Mouse (Mus musculus) intestine, embryonic 15.5 days (tissue): Measurements from ENCODE around the gene Rnf19b. TPM values are rescaled to one million over a fixed set of nuclear protein-coding genes. Genes with fewer than 3 reads are reported as not detected.

Experiments used
- ATAC-seq: fragments of 200-750 bp; cut with Nextera tagmentation; 2 replicates; pipeline ENCODE4 v1.8.0; 2017; ENCODE audit warnings: moderate TSS enrichment, moderate library complexity
- H3K27ac ChIP-seq: fragments of 300-500 bp; sonication (generic); 2 replicates; pipeline ENCODE4 v1.5.1; 2015; ENCODE audit warnings: mild to moderate bottlenecking, inconsistent platforms
- H3K27me3 ChIP-seq: fragments of 300-500 bp; sonication (generic); replicated peaks from 2 replicates; pipeline ENCODE4 v1.6.1; 2015; ENCODE audit warnings: inconsistent platforms
- H3K36me3 ChIP-seq: fragments of 300-500 bp; sonication (generic); 2 replicates; pipeline ENCODE4 v1.6.1; 2015; ENCODE audit warnings: inconsistent platforms
- H3K4me1 ChIP-seq: fragments of 300-500 bp; sonication (generic); replicated peaks from 2 replicates; pipeline ENCODE4 v1.6.1; 2015; ENCODE audit warnings: inconsistent platforms
- H3K4me2 ChIP-seq: fragments of 300-500 bp; sonication (generic); replicated peaks from 2 replicates; pipeline ENCODE4 v1.6.1; 2015; ENCODE audit warnings: mild to moderate bottlenecking, inconsistent platforms
- H3K4me3 ChIP-seq: fragments of 300-500 bp; sonication (generic); replicated peaks from 2 replicates; pipeline ENCODE4 v1.5.1; 2015; ENCODE audit warnings: inconsistent platforms
- H3K9ac ChIP-seq: fragments of 300-500 bp; sonication (generic); 2 replicates; pipeline ENCODE4 v1.6.1; 2015; ENCODE audit warnings: inconsistent platforms
- H3K9me3 ChIP-seq: fragments of 300-500 bp; sonication (generic); 2 replicates; pipeline ENCODE4 v1.6.1; 2016; ENCODE audit warnings: inconsistent platforms
- WGBS: fragments of 180-500 bp; shearing (Covaris S2); methylation state at CpG from one replicate; pipeline ENCODE4 v1.1.7; 2015; 5-methylcytosine and 5-hydroxymethylcytosine counted together
- polyA plus RNA-seq: library from polyadenylated mRNA; unstranded; fragments of >200 nt; fragmentation: Nextera tagmentation; extraction: Ambion mirVana; gene quantifications from 2 replicates; pipeline ENCODE4 v1.2.1, GENCODE M21; 2015

Rnf19b gene
- polyA plus RNA-seq, 1 experiment from 2014 or later, result 7.0 TPM

DNA sequence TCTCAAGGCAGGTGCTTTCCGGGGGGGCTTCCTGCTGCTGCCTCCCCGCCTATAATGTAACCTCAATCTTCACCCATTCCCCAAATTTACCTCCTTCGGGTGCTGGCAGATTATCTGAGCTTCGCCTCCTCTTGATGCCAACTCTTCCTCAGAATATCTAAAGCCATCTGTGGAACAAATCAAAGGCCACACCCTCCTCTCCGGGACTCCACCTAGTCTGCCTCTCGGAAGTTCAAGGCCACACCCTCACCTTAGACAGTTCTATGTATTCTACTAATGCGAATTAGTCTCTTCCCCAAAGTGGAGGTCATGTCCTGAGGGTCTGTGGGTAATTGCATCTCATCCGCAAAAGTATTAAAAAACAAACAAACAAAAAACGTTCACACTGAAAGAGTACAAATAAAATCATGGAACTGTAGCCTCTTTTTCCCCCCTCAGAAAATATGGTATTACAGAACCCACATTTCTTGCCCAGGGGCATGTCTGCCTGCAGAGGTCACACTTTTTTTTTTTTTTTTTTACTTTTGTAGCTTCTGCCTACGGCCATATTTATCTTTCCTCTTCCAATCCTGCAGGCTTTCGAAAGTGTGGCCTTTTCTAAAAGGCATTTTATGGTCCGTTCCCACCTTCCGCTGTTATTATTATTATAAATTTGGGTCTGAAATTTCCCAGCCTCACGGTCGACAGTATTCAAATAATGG lies 10.2 kb upstream of the Rnf19b start:
- 0 out of 2 replicates have a peak overlapping the region, but pooled peaks have one; percentile 39 for H3K9ac ChIP-seq
- peak overlapping the region; percentile 99 for H3K4me2 ChIP-seq
- H3K4me3 ChIP-seq, result peak overlapping the region; percentile 54
- H3K36me3 ChIP-seq, result no peaks in the 10 kb centered on the region
- 19% methylated on average over 15 of the region's 15 CpGs for WGBS
- 0 out of 2 replicates have a peak, but pooled peaks cover 10% of the 10 kb centered on the region for H3K4me1 ChIP-seq
- peaks cover 6% of the 10 kb centered on the region; the same call in 1 of the 2 replicates for H3K27me3 ChIP-seq
- no peak overlapping the region for H3K27ac ChIP-seq
- no peaks in the 10 kb centered on the region for H3K9me3 ChIP-seq
- no peak for ATAC-seq

DNA sequence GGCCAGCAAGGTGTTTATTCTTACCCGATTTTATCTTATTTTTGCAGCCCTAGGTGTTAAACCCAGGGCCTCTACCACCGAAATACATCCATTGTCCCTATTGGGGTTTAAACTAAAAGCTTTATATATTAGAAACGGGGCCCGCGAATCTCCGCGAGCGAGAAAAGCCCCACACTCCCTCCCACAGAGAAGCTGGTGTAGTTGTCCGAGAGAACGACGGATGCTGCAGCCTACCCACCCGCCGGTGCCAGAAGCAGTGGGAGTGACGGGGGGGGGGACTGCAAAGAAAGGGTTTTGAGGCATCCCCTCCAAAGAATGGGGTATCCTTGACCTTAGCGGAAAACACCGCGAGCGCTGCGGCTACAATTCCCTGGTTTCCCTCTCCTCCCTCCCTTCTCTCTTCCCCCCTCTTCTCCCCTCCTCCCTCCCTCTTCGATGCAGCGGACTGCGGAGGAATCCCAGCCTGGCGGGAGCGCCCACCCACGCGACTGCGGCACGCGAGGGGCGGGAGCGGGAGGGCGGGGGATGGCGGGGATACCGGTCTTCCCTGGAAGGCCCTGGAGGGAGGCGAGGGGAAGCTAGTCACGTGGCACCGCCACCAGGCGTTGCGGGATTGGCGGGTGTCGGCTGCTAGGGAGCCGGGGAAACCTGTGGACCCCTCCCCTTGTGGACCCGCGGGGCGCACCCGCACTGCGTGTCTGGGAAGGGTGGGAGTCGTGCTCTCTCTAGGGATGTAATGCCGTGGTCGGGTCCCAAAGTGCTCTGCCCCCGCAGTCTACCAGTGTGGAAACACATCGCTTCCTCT lies 9.4 kb upstream of the Rnf19b start:
- Histone ChIP-seq H3K9ac (peak overlapping the region; percentile 39), H3K4me2 (peak overlapping the region; percentile 99), H3K9me3 (no peaks in the 10 kb centered on the region), H3K4me3 (peak overlapping the region; percentile 54), H3K4me1 (0 out of 2 replicates have a peak, but pooled peaks cover 10% of the 10 kb centered on the region), H3K27me3 (peaks cover 6% of the 10 kb centered on the region; the same call in 1 of the 2 replicates), H3K36me3 (no peaks in the 10 kb centered on the region), H3K27ac (peak overlapping the region; percentile 52)
- under 1% methylated on average over 47 of the region's 52 CpGs for WGBS
- ATAC-seq, result peak; percentile 89

DNA sequence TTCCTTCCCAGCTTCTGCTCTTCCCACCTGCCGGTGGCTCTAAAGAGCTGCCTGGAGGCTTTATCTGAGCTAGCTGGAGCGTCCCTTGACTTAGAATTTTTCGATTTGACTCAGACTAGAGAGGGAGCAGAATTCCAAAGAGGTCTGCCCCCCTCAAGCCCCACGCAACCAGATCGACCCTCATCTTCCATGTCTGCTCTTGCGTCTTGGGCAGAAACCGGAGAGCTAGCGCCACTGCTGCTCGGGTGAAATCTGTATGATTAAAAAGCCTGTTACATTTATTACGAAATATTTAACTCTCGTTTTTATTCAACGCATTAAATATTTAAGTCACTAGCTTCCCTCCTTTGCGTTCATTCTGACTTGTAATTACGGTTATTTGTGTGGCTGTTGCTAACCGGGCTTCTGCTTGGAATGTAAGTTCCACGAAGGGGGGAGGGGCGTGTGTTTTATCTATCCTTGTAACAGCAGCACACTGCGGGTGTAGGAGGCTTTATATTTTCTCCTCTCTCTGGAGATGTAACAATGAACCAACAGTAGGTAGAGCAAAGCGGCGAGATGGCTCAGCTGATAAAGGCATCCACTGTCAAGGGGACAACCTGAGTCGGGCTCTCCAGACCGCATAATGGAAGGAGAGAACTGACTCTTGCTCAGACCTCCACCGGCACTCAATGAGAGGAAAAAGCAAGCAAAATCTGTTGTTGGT lies 8.6 kb upstream of the Rnf19b start:
- Histone ChIP-seq H3K4me3 (peak overlapping the region; percentile 54), H3K27ac (peak overlapping the region; percentile 52), H3K36me3 (no peaks in the 10 kb centered on the region), H3K27me3 (peaks cover 6% of the 10 kb centered on the region; the same call in 1 of the 2 replicates), H3K9ac (peak overlapping the region; percentile 39), H3K9me3 (no peaks in the 10 kb centered on the region), H3K4me1 (0 out of 2 replicates have a peak, but pooled peaks cover 10% of the 10 kb centered on the region), H3K4me2 (peak overlapping the region; percentile 99)
- WGBS, result 3% methylated on average over 23 of the region's 23 CpGs
- no peak for ATAC-seq

DNA sequence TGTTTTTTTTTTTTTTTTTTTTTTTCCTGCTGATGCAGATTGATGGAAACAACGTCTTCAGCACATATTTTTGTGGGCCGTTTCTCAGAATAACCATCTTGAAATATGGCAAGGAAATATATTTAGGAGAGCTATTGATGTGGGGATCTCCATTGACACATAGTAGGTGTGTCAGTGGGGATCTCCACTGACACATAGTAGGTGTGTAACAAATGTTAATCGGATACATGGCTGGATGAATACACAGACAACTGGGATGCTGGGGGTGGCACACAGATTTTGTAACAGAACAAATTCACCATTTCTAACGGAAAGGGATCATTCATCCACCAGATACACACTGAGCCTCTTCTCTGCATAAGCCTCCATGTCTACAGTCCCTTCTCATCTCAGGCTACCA lies 7.7 kb upstream of the Rnf19b start:
- H3K4me2 ChIP-seq, result no peak overlapping the region
- 66% methylated on average over 4 of the region's 4 CpGs for WGBS
- no peak overlapping the region for H3K4me3 ChIP-seq
- H3K27ac ChIP-seq, result no peak overlapping the region
- H3K27me3 ChIP-seq, result peaks cover 6% of the 10 kb centered on the region; the same call in 1 of the 2 replicates
- H3K4me1 ChIP-seq, result 0 out of 2 replicates have a peak, but pooled peaks cover 10% of the 10 kb centered on the region
- no peak for ATAC-seq
- H3K9ac ChIP-seq, result no peak overlapping the region
- no peaks in the 10 kb centered on the region for H3K9me3 ChIP-seq
- no peaks in the 10 kb centered on the region for H3K36me3 ChIP-seq

DNA sequence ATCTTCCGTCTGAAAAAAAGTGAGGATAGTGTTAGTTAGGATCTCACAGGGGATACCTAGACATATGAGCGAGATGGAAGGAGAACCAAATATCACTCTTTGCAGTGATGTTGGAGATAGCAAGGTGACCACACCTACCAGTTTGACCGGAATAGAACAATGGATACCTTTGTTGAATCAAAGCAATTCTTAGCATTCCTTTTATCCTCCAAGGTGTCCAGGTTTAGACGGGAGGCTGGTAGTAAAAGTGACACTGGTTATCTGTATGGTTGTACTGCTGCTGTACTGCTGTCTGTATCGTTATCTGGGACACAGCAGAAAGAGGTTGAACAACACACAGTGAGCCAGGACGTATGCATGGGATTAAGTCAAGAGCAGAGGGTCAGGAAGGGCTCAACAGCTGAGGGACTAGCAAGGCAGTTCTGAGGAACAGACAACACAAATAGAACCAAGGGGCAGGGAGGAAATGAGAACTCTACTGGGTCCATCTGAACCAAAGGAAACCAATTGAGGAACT lies 7.1 kb upstream of the Rnf19b start:
- Histone ChIP-seq H3K4me1 (0 out of 2 replicates have a peak, but pooled peaks cover 10% of the 10 kb centered on the region), H3K4me3 (no peak overlapping the region), H3K4me2 (no peak overlapping the region), H3K9me3 (no peaks in the 10 kb centered on the region), H3K9ac (no peak overlapping the region), H3K27me3 (peaks cover 6% of the 10 kb centered on the region; the same call in 1 of the 2 replicates), H3K36me3 (no peaks in the 10 kb centered on the region), H3K27ac (no peak overlapping the region)
- ATAC-seq, result no peak
- WGBS, result 49% methylated on average over 6 of the region's 6 CpGs

DNA sequence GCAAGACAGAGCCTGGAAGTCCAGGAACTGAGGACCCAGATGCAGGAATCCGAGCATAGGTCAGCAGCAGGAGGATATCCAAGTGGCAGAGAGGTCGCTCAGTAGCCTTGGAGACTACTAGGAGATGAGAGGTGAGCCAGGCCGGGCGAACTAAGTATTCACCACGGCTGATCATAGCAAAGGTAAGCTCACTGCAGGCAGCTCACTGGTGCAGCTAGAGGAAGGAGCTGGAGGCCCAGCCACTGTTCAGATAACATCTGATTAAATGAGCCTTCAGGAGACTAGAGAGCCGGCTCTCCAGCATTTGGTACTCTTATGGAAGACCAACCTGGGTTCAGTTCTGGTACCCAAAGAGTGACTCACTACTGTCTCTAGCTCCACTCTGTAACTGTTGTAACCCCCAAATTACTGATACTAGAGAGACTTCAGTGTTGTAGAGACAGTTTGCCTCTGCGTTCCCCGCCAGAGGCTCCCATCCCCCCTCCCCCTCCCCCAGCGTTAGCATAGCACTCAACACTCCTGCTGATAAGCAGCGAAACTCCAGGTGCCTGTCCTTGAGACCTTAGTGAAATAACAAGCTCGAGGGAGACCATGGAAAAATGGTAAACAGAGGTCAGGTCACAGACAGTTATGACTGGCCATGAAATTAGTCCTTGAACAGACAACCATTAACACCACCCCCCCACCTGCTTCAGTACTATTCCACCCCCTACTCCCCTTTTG lies 6.4 kb upstream of the Rnf19b start:
- no peak overlapping the region for H3K27ac ChIP-seq
- H3K4me1 ChIP-seq, result 0 out of 2 replicates have a peak, but pooled peaks cover 10% of the 10 kb centered on the region
- peaks cover 6% of the 10 kb centered on the region; the same call in 1 of the 2 replicates for H3K27me3 ChIP-seq
- H3K9ac ChIP-seq, result no peak overlapping the region
- H3K4me3 ChIP-seq, result no peak overlapping the region
- WGBS, result 24% methylated on average over 11 of the region's 11 CpGs
- no peaks in the 10 kb centered on the region for H3K9me3 ChIP-seq
- ATAC-seq, result no peak
- H3K36me3 ChIP-seq, result no peaks in the 10 kb centered on the region
- H3K4me2 ChIP-seq, result no peak overlapping the region

DNA sequence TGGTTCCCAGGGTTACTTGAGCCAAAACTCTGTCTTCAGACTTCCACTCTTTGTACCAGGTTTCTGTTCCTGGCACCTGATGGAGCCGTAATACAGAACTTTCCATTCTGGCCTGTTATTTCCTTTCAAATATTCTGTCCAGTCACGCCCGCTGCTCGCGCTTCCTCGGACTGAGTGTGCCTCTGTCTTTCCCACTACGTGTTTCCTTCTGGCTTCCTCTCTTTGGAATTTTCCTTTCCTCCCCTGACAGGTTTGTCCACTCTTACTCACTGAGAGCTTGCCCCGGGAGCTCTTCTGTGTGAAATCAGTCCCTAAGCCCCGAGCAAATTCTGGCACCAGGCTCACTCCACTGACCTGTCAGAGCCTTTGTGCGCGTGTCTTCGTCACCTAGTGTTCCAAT lies 3.3 kb upstream of the Rnf19b start:
- no peaks in the 10 kb centered on the region for H3K36me3 ChIP-seq
- no peak overlapping the region for H3K27ac ChIP-seq
- H3K4me1 ChIP-seq, result peaks cover 7% of the 10 kb centered on the region
- no peak overlapping the region for H3K4me3 ChIP-seq
- no peaks in the 10 kb centered on the region for H3K9me3 ChIP-seq
- 87% methylated on average over 12 of the region's 12 CpGs for whole genome bisulfite sequencing
- ATAC-seq, result no peak
- no peaks in the 10 kb centered on the region for H3K27me3 ChIP-seq
- no peak overlapping the region for H3K4me2 ChIP-seq
- H3K9ac ChIP-seq, result no peak overlapping the region

DNA sequence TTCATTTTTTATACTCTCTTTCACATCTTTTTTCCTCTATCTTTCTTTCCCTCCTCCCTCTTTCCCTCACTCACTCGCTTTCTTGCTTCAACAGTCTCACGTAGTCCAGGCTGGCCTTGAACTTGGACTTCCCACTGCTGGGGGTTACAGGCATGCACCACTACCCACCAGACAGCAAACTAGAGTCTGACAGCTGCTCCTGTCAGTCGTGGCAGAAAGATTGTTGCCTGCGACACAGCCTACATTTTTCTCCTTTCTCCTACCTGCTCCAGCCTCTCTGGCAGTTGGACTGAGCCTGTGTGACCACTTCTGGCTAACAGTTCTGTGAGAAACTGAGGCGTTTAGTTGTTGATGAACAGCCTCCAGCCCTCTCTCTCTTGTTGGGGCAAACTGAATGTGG lies 2.5 kb upstream of the Rnf19b start:
- Histone ChIP-seq H3K9ac (no peak overlapping the region), H3K4me1 (peaks cover 10% of the 10 kb centered on the region), H3K9me3 (no peaks in the 10 kb centered on the region), H3K27ac (no peak overlapping the region), H3K36me3 (no peaks in the 10 kb centered on the region), H3K27me3 (no peaks in the 10 kb centered on the region), H3K4me2 (no peak overlapping the region), H3K4me3 (no peak overlapping the region)
- ATAC-seq, result no peak
- 81% methylated on average over 5 of the region's 5 CpGs for WGBS

DNA sequence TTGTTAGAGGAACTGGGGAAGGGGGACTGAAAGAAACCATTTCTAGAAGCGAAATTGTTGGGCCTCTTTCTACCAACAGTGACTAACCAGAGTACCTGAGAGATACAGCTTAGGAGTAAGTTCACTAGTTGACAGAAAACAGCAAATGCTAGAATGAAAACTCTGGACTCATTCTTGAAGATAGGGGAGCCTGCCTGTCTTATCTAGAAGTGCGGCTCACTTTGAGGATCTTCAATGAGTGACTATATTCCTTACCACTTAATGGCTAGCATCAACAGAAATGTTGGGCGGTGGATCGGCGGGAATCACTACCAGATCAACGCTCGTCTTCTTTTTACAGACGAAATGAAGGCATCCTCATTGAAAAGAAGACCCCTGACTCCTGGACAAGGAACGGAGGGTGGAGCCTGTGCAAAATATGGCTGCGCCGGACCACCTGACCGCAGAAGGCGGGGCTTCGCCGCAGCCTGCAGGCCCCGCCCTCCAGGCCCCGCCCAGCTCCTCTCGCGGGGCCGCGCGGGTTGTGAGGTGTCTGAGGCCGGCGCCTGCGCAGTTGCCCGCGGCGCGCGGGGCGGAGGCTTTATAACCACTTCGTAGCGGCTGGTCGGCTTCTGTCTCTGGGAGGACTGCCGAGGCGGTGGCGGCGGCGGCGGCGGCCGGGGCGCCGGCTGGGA lies 401 bp upstream of the Rnf19b start:
- Histone ChIP-seq H3K27me3 (no peaks in the 10 kb centered on the region), H3K9ac (peak overlapping the region; percentile 92), H3K36me3 (no peaks in the 10 kb centered on the region), H3K4me1 (peaks cover 13% of the 10 kb centered on the region), H3K4me3 (peak overlapping the region; percentile 86), H3K4me2 (peak overlapping the region; percentile 99), H3K9me3 (no peaks in the 10 kb centered on the region), H3K27ac (peak overlapping the region; percentile 88)
- peak; percentile 97 for ATAC-seq
- WGBS, result 3% methylated on average over 42 of the region's 44 CpGs

DNA sequence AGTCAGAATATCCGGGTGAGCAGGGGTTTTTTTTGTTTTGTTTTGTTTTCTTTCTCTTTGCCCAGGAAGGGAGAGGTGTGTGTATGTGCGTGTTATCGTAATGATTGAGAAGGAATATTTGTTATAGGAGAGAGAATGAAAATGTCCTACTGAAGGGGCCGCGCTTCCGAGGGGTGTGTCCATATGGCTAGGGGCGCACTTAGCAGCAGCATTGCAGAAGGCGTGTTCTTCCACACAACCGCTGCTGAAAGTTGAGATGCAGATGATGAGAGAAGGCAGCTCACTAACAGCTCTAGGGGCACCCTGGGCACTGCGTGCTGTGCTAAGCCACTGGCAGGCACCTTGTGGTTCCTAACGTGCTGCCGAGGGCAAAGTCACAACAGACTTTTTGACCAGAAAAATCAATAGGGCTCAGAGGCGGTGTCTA lies 1.1 kb downstream of the Rnf19b start:
- WGBS, result 2% methylated on average over 13 of the region's 13 CpGs
- H3K4me1 ChIP-seq, result peaks cover 13% of the 10 kb centered on the region
- no peaks in the 10 kb centered on the region for H3K36me3 ChIP-seq
- no peaks in the 10 kb centered on the region for H3K27me3 ChIP-seq
- peak overlapping the region; percentile 88; the same call in 1 of the 2 replicates for H3K27ac ChIP-seq
- no peaks in the 10 kb centered on the region for H3K9me3 ChIP-seq
- ATAC-seq, result peak; percentile 21
- peak overlapping the region; percentile 99 for H3K4me2 ChIP-seq
- H3K9ac ChIP-seq, result peak overlapping the region; percentile 92
- peak overlapping the region; percentile 86 for H3K4me3 ChIP-seq

DNA sequence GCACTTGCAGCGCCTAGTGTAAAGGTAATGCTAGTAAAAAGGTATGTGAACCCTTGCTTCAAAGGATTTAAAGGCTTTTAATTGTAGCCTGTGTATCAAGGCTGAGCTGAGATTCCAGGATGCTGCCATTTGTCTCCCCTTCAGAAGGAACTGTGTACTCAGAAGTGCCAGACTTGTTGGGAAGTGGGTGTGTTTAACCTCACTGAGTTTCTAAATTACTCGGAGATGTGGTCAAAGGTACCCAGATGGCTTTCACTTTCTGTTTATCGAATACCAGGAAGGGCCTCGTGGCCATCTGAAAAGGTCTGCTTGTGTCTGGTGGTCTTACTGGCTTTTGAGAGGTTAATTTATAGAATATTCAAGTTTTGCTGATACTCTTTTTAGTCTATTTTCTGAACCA lies 1.9 kb downstream of the Rnf19b start:
- WGBS, result 22% methylated on average over 4 of the region's 4 CpGs
- peak overlapping the region; percentile 99 for H3K4me2 ChIP-seq

More for the DNA sequence above, 1.9 kb downstream of the Rnf19b start:
- no peak overlapping the region for H3K27ac ChIP-seq
- no peaks in the 10 kb centered on the region for H3K27me3 ChIP-seq
- no peak overlapping the region for H3K9ac ChIP-seq
- peak overlapping the region; percentile 86 for H3K4me3 ChIP-seq
- no peak for ATAC-seq
- H3K9me3 ChIP-seq, result no peaks in the 10 kb centered on the region
- peaks cover 13% of the 10 kb centered on the region for H3K4me1 ChIP-seq
- H3K36me3 ChIP-seq, result no peaks in the 10 kb centered on the region
